Mouse (Mus musculus): ENCODE data around the gene Bap1.

DNA sequence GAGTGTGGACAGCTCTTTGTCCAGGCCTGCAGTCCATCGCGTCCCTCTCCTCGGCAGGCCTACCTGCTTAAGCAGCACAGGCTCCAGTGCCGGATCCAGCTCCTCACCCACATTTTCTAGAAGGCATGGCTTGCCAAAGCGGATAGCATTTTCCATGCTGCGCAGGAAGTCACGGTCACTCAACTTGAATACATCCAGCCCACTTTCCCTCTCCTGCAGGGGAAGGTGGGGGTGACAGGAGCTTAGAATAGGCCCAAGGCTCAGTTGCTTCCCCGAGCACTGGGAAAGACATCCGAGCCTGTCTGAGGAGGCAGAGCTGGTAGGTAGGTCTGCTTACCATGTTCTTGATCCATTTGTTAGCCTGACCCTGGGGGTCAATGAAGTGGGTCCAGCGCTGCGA is 16.4 kb downstream of the Bap1 start:
- no peak for TF ChIP-seq CTCF (IDR thresholded peaks at IDR 0.05; ENCODE audit: insufficient read depth, low read length)
- TF ChIP-seq POLR2A (IDR thresholded peaks at IDR 0.05; ENCODE audit: borderline replicate concordance, extremely low read depth, low read depth, low read length): no peak
